Mouse (Mus musculus): ENCODE measurements around the gene Tlr3.

Gene Tlr3

DNA sequence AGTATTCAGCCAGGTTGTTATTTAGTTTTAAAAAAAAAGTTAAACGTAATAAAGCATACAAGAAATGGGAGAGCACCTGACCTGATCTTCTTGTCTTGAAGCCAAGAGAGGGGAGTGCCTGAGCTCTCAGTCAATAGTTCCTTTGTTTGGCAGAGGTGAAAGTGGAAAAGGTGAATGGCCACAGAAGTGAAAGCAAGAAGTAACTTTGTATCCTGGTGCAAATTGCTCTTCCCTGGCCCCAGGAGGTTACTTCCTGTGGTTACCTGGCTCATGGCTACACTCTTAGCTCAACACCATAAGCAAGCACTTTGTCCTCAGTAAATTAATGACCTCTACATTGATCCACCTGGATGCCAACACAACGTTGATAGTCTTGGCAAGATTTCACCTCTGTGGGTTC lies at the start of gene Tlr3:
Tlr3 (minus strand) TSS at position 199 of the 400 bp plus-strand sequence.
- no peak for DNase-seq (ENCODE audit: low read depth, low spot score)

- no peak for DNase-seq (ENCODE audit: low read depth, low spot score)
Observed at GRCm38 (mm10) chr8:45457874-45458273, 47.0 kb upstream of the Tlr3 start.

GRCm38 (mm10) chr8:45454426-45454825 lies 43.5 kb upstream of the Tlr3 start:
- no peak for DNase-seq (ENCODE audit: low read depth, low spot score)

GRCm38 (mm10) chr8:45452115-45452514 lies 41.2 kb upstream of the Tlr3 start:
- DNase-seq (ENCODE audit: low read depth, low spot score) = no peak

- no peak for DNase-seq (ENCODE audit: low read depth, low spot score)
Observed at GRCm38 (mm10) chr8:45448842-45449241, 38.0 kb upstream of the Tlr3 start.

DNA sequence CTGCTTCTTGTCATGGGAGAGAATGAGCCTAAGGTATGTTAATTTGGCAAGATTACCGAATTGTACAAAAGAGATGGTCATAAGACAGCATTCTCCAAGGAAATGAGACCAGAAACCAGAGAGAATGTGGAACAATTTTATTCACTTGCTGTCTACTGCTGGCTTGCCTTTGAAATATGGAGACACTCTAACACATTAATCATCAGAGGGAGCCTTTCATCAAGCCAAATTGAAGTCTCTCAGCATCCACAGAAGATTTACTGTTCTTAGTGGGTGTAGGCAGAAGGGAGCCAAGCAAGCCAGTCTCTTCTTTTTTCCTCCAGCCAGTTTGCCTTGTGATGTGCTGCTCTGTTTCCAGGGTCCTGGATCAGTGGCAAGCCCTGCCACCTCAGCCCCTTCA lies 37.4 kb upstream of the Tlr3 start:
- DNase-seq (ENCODE audit: low read depth, low spot score) = no peak

DNA sequence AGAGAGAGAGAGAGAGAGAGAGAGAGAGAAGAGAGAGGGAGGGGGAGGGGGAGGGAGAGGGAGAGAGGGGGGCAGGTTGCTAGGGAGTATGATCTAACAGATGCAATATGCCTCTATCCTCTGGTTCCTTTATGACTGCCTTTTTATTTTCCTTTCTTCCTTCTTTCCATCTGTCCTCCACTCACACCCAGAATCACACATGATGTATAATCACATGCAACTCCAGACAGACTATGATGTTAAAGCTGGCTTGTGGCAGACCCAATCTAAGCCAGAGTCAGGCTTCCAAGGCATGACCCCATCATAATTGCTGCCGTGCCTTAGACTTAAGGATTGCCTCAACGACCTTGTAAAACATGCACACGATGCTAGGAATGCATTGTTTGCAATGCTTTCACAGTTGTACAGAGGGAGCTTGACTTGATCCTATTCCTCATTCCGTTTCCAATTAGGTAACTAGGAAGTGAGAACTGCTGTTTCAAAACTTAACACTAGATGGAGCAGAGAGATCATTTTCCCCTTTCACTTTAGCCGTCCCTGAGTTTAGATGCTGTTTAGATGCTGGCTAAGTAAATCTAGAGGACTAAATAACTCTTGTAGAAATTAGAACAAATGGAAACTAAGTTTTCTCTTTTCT lies 28.1 kb upstream of the Tlr3 start:
- no peak for DNase-seq (ENCODE audit: low read depth, low spot score)

DNA sequence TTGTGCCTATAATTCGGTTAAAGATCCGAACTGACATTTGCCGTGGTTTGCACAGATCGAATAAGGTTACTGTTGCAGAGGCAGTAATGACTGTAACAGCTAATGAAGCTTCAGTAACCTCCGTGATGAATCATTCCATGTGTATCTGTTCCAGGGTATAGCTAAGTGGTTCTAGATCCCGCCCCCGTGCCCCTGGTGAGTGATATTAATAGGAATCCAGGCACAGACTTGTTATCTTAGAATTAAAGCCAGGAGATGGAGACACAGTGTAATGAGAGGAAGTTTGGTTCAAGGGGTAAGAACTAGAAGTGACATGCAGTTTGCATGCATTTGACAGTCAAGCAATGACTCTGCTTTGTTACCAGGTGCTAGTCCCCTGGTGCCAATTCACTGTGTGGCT lies 9.3 kb upstream of the Tlr3 start:
- no peak for DNase-seq (ENCODE audit: low read depth, low spot score)

- DNase-seq (ENCODE audit: low read depth, low spot score) = no peak
Observed at GRCm38 (mm10) chr8:45414965-45415364, 4.1 kb upstream of the Tlr3 start.

- no peak for DNase-seq (ENCODE audit: low read depth, low spot score)
Observed at GRCm38 (mm10) chr8:45410146-45410880, 567 bp downstream of the Tlr3 start.

GRCm38 (mm10) chr8:45409702-45410101 lies 1.2 kb downstream of the Tlr3 start:
- no peak for DNase-seq (ENCODE audit: low read depth, low spot score)

GRCm38 (mm10) chr8:45383250-45383649 lies 27.6 kb downstream of the Tlr3 start:
- DNase-seq (ENCODE audit: low read depth, low spot score) = no peak

- DNase-seq (ENCODE audit: low read depth, low spot score) = no peak
Observed at GRCm38 (mm10) chr8:45381963-45382347, 28.9 kb downstream of the Tlr3 start, which contains the start of gene Fam149a. Gene Fam149a, minus strand, starts transcription at chr8:45382291.

- DNase-seq (ENCODE audit: low read depth, low spot score) = no peak
Observed at GRCm38 (mm10) chr8:45381075-45381962, 29.6 kb downstream of the Tlr3 start.

- DNase-seq (ENCODE audit: low read depth, low spot score) = no peak
Observed at GRCm38 (mm10) chr8:45380598-45380997, 30.3 kb downstream of the Tlr3 start.

DNA sequence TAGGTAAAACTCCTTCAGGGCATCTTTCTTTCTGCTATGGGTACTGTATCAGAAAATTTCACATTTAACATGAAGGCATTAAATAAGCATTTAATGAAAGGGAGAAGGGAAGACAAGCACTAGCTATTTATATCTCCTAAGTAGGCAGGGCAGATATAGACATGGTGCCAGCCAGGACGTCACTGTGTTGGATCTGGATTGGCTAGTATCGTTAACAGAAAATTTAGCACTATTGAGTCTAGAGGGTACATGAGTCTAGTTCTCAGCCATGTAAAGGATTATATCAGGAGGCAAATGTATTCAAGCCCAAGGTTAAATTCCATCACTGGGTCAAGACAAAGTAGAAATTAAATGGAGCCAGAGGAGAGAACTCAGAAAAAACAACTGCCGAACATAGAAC lies 36.8 kb downstream of the Tlr3 start:
- no peak for DNase-seq (ENCODE audit: low read depth, low spot score)

DNA sequence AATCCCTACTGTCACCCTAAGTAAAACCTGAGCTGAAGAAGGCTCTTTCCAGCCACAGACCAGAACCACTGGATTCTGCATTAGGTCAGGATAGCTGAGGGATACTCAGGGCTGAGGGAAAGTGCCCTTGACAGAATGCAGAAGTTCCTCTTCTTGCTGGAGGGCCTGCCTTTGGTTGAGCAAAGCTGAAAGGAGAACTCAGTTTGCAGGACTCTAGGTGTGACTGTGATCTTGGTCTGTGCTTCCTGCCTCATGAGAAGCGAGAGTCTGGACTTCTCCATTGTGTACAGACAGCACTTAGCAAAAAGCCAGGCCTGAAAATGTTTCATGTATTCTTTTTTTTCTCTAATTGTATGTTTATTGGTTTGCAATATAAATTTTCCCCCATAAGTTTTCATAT lies 43.7 kb downstream of the Tlr3 start:
- DNase-seq (ENCODE audit: low read depth, low spot score) = no peak

- no peak for DNase-seq (ENCODE audit: low read depth, low spot score)
Observed at GRCm38 (mm10) chr8:45363220-45363619, 47.7 kb downstream of the Tlr3 start.

DNA sequence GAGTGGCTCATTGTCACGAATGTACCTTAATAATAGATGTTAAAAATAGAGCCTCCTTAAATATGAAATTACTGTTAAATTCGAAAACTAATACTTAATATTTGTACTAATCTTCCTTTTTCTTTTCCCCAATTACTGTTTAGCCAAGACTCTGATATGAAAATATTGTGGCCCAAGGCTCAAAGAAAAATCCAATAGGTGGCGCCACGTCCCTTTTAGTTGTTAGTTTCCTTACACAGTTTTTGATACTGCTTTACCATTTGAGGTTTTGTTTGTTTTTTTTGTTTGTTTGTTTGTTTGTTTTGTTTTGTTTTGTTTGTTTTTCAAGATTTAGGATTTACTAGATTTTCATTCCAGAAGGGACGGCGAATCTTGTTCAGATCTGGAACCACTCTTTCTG lies 48.6 kb downstream of the Tlr3 start:
- DNase-seq (ENCODE audit: low read depth, low spot score) = no peak

GRCm38 (mm10) chr8:45359091-45359605 lies 51.7 kb downstream of the Tlr3 start:
- DNase-seq (ENCODE audit: low read depth, low spot score) = no peak

GRCm38 (mm10) chr8:45358132-45358918 lies 52.6 kb downstream of the Tlr3 start:
- DNase-seq (ENCODE audit: low read depth, low spot score) = no peak
